Mouse (Mus musculus) heart, adult 11 months (tissue): ENCODE data around the gene Zfp658.

Source experiments
- DNase-seq: peaks from one replicate; pipeline ENCODE4 v3.0.0; 2022

Zfp658 gene

DNA sequence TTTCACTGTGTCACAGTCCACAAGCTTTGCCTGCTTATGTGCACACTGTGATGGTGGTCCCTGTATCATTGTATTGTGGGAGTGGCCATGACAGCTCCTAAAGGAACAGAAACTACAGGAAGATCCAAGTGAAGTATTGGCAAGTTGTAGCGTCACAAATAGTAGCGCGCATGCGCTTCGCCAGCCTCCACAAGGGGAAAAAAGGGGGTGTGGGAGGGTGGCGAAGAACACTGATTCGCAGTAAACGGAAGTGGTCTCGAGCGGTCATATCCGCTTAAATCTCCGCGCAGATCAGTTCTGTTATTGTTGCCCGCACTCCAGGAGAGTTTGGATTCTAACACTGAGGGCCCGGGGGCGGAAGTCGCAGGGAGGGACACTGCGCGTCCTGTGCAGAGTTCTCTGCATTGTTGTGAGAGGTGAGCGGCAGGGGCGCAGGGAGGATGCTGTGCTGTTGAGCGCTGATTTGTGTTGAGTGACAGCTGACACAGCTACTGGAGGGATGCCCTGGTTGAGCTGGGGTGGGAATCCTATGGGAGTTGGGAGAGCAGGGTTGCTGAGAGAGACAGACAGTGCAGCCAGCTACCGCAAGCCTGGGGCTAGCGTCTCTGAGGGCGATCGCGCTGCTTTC is at the start of gene Zfp658:
Gene Zfp658 (plus strand): TSS at position 251 of the 628 bp plus-strand sequence.
- DNase-seq = peak; percentile 99

DNA sequence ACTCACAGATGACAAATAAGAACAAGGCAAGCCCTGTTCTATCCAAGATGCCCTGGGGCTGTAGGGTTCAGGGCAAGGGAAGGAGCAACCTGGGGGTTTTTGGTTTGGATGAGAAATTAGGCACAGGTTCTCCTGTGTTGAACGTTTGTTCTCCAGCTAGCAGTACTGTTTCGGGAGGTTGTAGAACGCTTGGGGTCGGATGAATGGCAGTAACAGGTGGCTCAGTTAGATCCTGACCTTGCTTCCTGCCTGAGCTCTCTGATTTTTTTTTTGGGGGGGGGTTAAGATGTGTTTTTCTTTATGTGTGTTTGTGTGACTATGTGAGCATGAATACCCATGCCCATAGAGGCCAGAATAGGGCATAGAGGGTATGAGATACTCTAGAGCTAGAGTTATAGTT is 49.5 kb upstream of the Zfp658 start:
- DNase-seq = no peak

DNA sequence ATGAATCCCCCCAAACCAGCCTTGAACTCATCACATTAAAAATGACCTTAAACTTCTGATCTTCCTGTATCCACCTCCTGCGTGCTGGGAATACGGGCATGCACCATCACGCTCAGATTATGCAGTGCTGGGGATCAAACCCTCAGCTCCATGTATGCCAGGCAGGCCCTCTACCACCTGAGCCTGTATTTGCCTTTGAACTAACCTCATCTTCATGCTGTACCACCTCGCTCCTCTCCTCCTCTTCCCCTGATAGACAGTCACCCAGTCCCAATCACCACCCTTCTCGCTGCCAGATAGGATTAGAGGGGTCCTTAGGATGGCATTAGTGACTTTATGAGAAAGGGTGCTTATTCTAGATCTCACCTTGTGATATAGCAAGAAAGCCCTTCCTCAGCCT is 47.0 kb upstream of the Zfp658 start:
- DNase-seq = peak; percentile 66

DNA sequence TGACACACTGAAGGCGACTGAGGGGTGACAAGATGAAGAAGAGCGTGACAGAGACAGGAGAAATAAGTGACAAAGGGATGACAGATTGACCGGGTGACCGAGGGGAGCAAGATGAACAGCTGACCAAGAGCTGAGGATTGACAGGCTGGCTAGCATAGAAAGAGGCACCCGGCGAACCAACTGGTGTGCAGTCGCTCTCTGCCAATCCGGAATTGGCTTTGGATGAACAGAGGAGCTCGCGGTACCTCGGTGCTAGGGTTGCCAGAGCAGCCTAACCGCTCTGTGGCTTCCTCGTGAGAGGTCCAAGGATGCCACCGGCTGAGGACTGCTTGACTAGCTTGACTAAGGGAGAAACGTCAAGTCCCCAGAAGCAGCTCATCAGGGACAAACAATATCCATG is 43.7 kb upstream of the Zfp658 start:
- peak; percentile 61 for DNase-seq

DNA sequence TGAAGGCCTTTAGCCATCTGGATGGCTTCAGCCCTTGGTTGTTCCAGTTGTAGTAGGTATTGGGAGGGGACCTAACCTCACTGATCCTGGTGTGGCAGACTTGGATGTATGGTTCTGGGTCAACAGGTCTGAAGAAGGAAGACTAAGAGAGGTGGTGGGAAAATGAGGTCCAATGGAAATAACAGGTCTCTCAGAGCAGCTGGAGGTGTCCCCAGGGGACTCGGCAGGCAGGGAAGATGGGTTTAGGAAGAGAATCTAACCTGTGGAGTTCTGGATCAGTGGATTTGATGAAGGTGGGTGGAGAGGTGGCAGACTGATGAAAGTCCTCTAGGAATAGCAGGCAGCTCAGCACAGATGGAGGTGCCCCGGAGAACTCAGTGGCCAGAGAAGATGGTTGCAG is 39.3 kb upstream of the Zfp658 start:
- DNase-seq = peak; percentile 55

DNA sequence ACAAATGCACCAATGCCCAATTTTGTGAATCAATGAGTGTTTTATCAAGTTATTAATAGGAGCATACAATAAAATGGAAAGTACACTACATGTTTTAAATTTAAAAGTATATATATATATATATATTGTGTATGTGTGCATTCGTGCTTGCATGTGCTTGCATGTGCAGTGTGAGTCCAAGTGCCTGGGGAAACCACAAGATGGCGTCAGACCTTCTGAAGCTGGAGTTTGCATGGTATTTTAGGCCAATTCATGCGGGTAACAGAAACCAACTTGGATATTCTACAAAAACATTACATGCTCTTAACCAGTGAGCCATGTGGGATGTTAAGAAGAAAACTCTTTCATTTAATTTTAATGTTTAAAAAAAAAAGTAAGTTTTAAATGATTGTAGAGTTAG is 36.7 kb upstream of the Zfp658 start:
- peak; percentile 59 for DNase-seq

DNA sequence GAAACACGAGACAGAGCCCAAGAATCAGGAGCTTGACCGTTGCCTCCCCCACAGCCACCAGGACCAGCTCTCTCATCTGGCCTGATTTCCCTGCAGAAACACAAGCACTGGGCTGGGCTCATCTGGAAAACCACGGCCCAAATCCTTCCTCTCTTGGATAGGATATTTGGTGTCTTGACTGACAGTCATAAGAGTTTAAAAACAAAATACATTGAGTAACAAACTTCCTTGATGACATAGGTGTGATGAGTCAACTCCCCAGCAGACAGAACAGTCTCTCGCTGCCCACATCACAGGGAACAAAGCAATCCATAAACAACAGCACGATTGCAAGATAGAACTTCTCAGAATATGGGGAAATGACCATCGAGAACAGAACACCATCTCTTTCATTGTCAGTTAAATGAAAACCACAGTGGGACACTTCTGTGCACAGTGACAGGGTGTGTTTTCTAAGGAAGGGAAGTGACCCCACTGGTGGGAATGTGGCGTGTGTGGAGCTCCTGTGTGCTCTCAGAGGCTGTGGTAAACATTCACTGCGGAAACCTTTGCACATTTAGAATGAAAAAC is 31.8 kb upstream of the Zfp658 start:
- DNase-seq = peak; percentile 91

DNA sequence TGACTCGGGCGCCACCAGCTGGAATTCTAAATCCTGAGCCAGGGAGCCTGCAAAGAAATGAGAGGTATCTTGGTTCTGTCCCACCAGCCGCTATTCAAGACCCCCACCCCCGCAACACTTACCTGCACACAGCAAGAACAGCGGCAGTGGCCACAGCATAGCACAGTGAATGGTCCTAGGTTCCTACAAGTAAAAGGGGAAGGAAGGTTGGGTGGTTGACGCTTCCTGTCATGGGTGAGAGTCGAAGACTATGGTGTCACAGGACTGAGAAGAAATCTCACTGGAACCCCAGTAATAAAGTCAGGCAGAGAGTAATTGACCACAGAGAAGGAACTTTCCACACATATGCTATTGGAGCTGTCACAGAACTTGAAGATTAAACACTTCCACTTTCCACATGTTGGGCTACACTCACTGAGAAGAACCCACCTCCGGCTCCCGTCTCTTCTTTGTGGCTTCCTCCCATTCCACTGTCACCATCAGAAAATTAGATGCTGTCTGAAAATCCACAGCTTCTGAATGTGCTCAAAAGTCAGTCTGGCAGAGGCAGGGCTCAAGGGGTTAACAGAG is 29.0 kb upstream of the Zfp658 start:
- peak; percentile 96 for DNase-seq

DNA sequence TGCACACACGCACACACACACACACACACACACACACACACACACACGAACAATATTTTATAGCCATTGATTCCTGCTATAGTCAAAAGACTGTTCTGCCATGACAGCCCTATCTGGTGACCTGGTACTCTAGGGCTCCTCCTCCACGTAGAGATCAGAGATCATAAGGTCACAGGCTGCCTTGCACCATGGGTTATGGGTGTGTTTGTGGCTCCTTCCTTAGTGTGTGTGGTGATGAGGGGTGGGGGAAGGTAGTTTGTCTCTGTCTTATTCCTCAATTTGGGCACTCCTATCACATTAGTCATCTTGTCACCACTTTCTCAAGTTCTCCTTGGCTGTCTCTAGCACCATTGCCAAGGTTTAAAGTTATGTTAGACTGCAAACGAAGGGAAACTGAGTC is 23.5 kb upstream of the Zfp658 start:
- peak; percentile 14 for DNase-seq

DNA sequence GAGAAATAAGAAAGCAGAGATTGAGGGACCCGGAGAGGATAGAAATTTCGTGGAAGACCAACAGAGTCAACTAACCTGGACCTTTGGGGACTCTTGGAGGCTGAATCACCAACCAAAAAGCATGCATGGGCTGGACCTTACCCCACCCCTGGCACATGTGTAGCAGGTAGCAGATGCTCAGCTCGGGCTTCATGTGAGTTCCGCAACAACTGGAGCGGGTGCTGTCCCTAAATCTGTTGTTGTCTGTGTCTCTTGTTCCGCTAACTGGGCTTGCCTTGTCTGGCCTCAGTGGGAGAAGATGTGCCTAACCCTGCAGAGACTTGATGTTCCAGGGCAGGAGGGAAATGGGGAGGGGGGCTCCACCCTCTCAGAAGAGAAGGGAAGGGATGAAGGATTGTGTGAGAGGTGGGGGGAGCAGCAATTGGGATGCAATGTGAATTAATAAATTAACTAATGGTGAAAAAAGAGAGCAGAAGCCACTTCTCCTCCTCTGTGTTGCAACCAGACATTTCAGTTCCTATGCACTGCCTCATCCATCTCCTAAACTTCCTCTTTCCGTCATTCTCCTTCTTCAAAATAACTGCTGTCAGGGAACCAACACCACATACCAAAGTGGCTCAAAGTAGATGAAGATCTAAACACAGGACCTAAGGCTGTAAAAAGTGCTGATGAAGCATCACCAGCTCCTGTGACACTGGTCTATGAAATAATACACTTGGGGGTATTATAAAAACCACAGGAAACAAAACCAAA is 17.7 kb upstream of the Zfp658 start, which contains the start of gene Cd33:
Gene Cd33 (minus strand): TSS at position 204 of the 753 bp plus-strand sequence.
- DNase-seq = peak; percentile 96

DNA sequence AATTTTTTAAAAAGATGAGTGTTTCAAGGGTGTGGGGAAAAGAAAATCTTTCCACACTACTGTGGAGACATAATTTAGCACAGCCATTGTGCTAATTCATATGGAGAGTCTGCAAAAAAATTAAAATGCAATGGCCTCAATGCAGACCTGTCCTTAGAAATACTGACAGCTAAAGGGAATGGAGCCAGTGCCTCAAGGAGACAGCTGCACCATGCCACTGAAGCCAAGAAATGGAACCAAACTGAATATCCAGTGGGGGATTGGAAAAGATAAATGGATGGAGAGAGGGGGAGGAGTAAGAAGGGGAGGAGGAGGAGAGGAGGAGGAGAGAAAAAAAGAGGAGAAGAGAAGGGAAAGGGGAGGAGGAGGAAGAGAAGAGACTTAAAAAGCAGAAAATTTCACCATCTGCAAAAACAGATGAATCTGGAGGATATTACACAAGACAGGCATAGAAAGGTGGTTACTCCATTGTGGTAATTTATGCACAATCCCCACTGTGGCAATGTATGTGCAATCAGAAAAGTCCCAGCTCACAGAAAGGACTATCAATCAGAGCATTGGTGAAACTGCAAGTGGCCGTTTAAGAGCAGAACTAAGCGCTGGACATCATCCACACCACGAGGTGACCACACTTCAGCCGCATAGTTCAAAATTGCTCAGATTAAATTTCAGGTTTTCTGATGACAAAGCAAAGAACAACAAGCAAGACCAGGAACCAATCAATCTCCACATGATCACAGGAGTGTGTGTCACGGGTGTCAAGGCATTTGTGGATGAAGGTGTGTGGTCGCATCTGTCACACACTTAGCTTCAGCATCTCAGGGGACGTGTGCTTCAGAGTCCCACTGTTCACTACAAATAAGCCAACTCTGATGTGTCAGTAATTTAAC is 16.2 kb upstream of the Zfp658 start:
- DNase-seq = peak; percentile 83

DNA sequence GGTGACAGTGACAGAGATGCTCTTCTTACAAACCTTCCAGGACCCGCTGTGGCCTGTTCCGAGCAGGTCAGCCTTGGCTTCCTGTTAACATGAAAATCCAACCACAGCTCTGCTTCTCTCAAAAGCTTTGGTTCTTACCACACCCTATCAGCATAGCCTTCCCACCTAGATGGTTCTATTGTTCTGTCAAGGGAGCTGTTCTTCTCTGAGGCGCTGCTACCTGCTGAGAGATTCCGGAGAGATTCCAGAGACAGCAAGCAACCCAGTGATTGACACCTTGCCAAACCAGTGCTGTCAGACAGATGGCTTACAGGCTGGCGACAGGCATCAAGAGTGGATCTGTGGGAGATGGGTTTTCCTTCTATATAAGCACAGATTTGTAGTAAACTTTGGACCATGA is 14.4 kb upstream of the Zfp658 start:
- DNase-seq = peak; percentile 64

DNA sequence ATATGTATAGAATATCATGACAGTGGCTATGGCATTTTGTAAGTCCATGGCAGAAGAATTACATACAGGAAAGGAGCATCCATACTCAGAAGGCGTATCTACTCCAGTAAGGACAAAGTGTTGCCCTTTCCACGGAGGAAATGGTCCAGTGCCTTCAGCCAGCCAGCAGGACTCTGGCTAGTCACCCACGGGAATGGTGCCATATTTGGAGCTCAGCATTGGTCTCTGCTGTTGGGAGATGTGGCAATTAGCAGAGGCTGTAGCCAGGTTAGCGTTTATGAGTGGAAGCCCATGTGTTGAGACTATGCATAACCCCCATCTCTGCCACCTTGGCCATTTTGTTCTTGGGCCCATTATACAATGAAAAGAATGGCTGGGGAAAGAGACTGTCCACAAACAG is 13.8 kb upstream of the Zfp658 start:
- peak; percentile 59 for DNase-seq

DNA sequence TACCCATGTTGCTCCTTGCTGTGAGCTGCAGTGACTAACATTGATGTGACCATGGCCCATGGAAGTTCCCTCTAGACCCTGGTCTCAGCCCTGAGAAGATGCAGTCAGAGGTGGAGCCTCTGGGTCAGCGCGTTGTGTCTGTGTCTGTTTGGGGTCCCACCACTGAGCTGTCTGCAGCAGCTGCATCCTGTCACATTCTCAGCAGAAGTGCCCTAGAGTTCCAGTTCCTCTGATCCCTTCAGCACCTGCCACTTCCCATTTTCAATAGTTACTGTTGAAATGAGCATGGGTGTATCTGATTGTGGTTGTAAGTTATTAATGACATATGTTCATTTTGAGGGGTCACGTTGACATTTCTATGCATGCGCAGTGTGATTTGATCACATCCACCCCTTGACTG is 8.9 kb upstream of the Zfp658 start:
- DNase-seq = peak; percentile 98

DNA sequence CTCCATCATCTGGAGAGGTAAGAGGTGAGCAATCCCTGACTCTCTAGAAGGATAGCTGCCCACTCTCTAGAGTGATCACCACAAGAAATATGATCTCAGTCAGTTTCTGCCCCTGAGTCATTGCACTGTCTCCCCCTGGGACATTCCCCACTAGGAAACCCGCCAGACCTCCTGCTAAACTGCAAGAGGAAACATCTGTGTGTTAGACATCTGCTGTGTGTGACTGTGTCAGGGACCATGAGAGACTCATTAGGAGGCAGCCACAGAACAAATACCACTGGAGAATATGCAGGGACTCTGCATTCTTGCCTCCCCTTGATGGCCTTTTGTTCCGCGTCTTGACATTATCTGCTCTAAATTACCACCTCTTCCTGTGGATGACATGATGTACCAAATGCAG is 7.5 kb upstream of the Zfp658 start:
- DNase-seq = peak; percentile 98

DNA sequence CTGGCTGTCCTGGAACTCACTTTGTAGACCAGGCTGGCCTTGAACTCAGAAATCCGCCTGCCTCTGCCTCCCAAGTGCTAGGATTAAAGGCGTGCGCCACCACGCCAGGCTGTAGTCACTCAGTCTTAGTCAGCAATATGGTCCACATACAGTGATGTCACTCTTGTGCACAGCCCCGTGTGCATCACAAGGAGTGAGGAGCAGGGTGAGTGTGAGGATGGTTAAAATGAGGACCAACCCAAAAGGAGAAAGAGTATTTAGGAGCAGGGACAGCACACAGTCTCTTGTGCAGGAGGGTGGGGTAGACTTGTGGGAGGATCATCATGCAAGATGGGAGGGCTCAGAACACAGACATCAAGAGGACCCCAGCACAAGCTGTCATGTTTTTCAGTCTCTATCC is 6.7 kb upstream of the Zfp658 start:
- peak; percentile 83 for DNase-seq

DNA sequence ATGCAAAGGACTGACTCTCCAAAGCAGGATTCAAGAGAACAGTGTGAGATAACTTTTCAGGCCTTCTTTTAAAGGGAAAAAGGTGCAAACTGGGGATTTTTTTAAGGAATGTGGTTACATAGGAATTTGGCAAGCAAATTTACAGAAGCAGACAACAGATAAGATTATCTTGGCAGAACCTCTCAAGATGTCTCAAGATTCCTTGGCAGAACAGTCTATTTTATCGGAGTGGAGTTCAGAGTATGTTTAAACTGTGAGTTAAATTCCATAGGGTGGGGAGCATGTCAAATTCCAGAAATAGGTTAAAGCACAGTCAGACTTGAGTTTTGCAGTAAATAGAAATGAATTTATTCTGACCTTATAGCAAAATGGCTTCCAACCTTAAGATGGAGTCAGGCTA is 5.2 kb upstream of the Zfp658 start:
- no peak for DNase-seq

DNA sequence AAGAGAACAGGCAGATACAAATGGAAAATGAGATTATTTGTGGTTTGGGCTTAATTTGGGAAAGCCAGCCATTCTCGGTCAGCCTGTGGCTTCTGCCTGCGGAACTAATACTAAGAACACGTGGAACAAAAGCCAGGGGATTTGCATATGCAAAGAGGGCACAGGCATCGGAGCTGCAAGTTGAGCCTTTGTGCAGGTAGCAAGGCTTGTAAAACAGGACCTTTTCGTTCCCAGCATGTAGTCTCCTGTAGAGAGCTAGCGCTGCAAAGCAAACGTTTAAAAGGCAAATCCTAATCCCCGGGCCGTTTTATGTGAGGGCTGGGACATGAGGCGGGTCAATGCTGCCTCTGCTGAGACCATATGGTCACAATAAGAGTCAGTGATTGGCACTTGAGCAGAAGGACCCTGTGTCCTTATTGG is 605 bp downstream of the Zfp658 start:
- DNase-seq = peak; percentile 93

DNA sequence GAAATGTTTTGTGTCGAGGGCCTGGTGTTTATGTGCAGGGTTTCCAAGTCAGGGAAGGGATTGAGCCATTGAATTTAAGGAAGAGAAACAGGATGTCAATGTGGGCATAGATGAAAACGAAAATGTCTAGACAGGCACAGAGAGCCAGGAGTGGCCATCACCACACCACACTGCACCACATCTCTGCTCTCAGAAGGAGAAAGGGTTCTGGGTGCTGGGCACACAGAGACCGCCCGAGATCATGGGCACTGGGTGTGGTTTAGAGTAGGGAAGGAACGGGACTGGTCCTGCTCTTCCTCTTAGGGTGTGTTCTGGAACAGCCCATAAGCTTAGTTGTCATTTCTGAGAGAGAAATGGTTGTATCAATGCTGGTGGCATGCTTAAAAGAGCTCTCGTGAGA is 1.2 kb downstream of the Zfp658 start:
- DNase-seq = peak; percentile 91

DNA sequence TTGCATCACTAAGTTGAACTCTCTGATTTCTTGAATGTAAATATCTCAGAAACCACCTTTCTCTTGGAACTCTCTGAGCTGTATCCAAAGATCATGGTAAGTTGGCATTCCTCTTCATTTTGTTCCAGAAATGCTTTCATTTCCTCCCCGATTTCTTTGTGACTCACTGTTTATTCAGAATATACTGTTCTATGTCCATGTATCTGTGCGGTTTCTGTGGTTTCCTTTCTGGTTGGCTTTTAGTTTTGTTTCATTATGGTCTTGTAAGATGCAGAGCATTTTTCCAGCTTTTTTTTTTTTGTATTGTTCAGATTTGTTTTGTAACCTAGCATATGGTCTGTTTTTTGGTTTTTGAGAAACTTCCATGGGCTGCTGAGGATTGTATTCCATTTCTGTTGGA is 9.2 kb downstream of the Zfp658 start:
- peak; percentile 5 for DNase-seq

DNA sequence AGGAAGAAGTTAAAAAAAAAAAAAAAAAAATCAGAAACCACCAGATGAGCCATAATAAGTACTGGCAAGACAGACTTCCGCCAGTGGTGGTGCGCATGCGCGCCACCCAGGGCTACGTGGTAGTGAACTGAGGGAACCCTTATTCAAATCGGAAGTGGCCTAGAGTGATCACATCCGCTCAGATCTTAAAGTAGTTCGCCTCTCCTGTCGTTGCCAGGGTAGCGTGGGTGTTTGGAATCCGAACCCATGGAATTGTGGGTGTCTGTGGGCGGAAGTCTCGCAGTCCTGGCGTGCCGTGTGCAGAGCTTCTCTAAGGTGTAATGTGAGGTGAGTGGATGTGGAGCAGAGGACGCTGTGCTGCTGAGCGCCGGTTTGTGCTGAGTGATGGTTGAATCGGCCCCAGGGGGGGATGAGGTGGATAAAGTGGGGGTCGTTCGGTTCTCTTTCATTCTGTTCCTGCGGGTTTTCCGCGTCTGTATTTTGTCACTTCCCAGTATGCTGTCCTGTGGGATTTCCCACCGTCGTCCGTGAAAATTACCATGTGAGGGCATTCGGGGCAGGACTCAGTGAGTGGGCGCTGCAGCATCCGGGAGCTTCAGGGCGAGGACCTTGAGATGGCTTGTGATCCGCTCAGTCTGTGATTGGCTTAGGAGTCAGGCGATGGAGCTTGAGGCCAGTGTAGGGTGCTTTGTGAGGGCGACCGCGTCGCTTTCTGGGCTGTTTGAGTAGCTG is 17.6 kb downstream of the Zfp658 start, which contains the start of gene Zfp719:
Gene Zfp719 (plus strand): TSS at position 171 of the 732 bp plus-strand sequence.
- DNase-seq = peak; percentile 99

DNA sequence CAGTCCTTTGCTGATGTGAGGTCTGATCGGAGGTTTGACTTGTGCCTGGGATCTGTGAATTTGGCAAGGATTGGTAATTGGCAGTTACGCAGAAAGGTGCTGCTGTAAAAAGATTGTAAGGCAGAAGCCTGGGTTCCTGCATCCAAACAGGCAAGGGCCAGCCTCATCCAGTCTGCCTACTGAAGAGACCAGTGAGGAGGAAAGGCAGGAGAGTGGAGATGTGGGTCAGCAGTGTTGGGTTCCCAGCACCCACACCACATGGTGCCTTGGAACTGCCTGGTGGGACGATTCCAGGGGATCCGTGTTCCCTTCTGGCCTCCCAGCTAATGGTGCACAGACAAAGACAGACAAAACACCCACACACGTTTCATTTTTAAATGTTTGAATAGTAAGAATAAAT is 18.5 kb downstream of the Zfp658 start:
- DNase-seq = peak; percentile 77
